Mouse (Mus musculus) sigmoid colon, adult 10 weeks (tissue): ENCODE data around the gene Gal. TPM values are rescaled to one million over a fixed set of nuclear protein-coding genes. Genes with fewer than 3 reads are reported as not detected.

ENCODE experiments used
- polyA plus RNA-seq: library from polyadenylated mRNA; stranded (reverse); fragments of 350-450 nt; fragmentation: Illumina TruSeq; extraction: RNeasy Lipid Tissue Mini Kit (QIAGEN cat#74804); gene quantifications from one replicate; pipeline ENCODE4 v1.2.3, GENCODE M21; 2014; ENCODE audit warnings: low read depth, low replicate concordance

Gene Gal
- 2.8 TPM for polyA plus RNA-seq

GRCm38 (mm10) chr19:3414268-3414733 is at the start of gene Gal:
Gene Gal, minus strand, starts transcription at chr19:3414544.

DNA sequence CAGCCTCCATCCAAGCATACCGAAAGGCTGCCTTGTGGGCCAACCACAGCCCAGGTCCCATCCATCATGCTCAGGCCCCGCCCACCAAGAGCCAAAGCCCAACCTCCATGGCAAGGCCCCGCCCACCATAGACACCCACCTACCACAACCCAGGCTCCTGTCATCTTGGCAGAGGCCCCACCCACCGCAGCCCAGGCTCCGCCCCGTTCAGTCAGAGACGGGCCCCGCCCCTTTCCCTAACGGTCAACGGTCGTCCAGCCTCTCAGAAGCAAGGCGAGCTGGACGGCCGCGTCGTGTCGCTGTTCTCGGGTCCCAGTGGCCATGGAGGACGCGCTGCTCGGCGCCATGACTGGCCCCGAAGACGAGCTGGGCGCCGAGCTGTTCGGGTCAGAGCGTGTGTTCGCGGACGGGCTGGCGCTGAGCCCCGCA is 25.7 kb downstream of the Gal start, which contains the start of gene Tesmin:
Gene Tesmin (plus strand): TSS at position 229 of the 429 bp plus-strand sequence.

Other genes starting within 250 kb of the Gal start
- 57.2 TPM for gene Mrpl21, start 131.6 kb downstream of the Gal start, polyA plus RNA-seq
- 0.73 TPM for gene Ighmbp2, start 131.5 kb downstream of the Gal start, polyA plus RNA-seq
- gene Cpt1a, start 92.2 kb downstream of the Gal start, polyA plus RNA-seq, result 92.6 TPM
- not detected for gene Tesmin, start 25.7 kb downstream of the Gal start, polyA plus RNA-seq
- 213 TPM for gene Ppp6r3, start 161.2 kb upstream of the Gal start, polyA plus RNA-seq